Mouse (Mus musculus) spleen, adult 2 months (tissue): Measurements from ENCODE around the gene Cpne5.

Experiments used
- CTCF ChIP-seq: fragments of 200-500 bp; IDR thresholded peaks from 2 replicates; pipeline ENCODE4 v1.5.1; 2011; ENCODE audit warnings: mild to moderate bottlenecking, inconsistent platforms; ENCODE audit not compliant: insufficient read depth, insufficient read length, insufficient replicate concordance; ENCODE audit errors: extremely low read depth
- POLR2A ChIP-seq: fragments of 200-500 bp; IDR thresholded peaks from 2 replicates; pipeline ENCODE4 v1.6.1; 2011; ENCODE audit warnings: low read depth, low read length, inconsistent platforms

DNA sequence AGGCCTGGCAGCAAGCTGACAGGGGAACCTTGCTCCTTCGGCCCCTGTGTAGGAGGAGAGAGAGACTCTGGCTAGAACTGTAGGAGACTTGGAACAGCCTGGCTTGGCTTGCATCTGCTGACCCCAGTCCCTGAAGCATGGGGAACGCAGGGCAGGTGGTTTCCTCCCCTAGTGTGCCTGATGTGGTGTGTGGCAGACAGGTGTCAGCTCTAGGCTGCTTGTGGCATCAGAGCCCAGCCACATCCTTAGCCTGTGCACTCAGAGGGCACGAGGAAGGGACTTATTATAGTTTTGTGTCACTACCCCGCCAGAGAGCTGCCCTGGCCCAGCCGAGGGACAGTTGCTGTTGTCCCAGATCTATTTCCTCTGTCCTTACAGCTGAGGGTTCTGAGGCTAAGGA is 85.4 kb downstream of the Cpne5 start:
- no peak for TF ChIP-seq CTCF
- TF ChIP-seq POLR2A: no peak
